Mouse (Mus musculus) right cerebral cortex, postnatal 10 days (tissue): ENCODE results near the gene Pank4.
A peak's percentile ranks its signal among the peaks of the same experiment; 100 is the strongest.

Experiments
- DNase-seq, 2 experiments: peaks; one replicate each; pipeline ENCODE4 v3.0.0; 2021; ENCODE audit warnings: low spot score in 2 of 2

Pank4 gene

GRCm38 (mm10) chr4:154943323-154944039, 20.4 kb upstream of the Pank4 start:
- DNase-seq: no peak

GRCm38 (mm10) chr4:154944121-154944590, 19.8 kb upstream of the Pank4 start:
- DNase-seq: peak; percentile 85 to 89

GRCm38 (mm10) chr4:154946319-154946718, 17.6 kb upstream of the Pank4 start:
- peak; percentile 82 to 86 for DNase-seq

GRCm38 (mm10) chr4:154948066-154948939, 15.6 kb upstream of the Pank4 start:
- peak; percentile 91 to 92 for DNase-seq

- DNase-seq: no peak
Measured at GRCm38 (mm10) chr4:154948940-154949588, 14.9 kb upstream of the Pank4 start.

- no peak for DNase-seq
Measured at GRCm38 (mm10) chr4:154949589-154949982, 14.3 kb upstream of the Pank4 start.

GRCm38 (mm10) chr4:154952461-154953241, 11.3 kb upstream of the Pank4 start:
- no peak for DNase-seq

- DNase-seq: no peak
Measured at GRCm38 (mm10) chr4:154956604-154957003, 7.3 kb upstream of the Pank4 start.

- DNase-seq: no peak
Measured at GRCm38 (mm10) chr4:154957289-154957993, 6.5 kb upstream of the Pank4 start.

GRCm38 (mm10) chr4:154958171-154958570, 5.8 kb upstream of the Pank4 start:
- DNase-seq: peak; percentile 85 to 90

- peak in 1 of 2 experiments; percentile 49 for DNase-seq
Measured at GRCm38 (mm10) chr4:154958621-154959020, 5.3 kb upstream of the Pank4 start.

- no peak for DNase-seq
Measured at GRCm38 (mm10) chr4:154960021-154960689, 3.8 kb upstream of the Pank4 start.

GRCm38 (mm10) chr4:154960690-154961225, 3.2 kb upstream of the Pank4 start, which contains the start of gene Hes5:
Gene Hes5, plus strand, starts transcription at chr4:154960923.
- peak; percentile 89 to 93 for DNase-seq

GRCm38 (mm10) chr4:154961226-154961738, 2.6 kb upstream of the Pank4 start:
- DNase-seq: peak in 1 of 2 experiments; percentile 45

GRCm38 (mm10) chr4:154961911-154962310, 2.0 kb upstream of the Pank4 start:
- DNase-seq: no peak

GRCm38 (mm10) chr4:154962683-154963082, 1.2 kb upstream of the Pank4 start:
- DNase-seq: no peak

GRCm38 (mm10) chr4:154963190-154963836, 610 bp upstream of the Pank4 start:
- DNase-seq: peak; percentile 50 to 68

GRCm38 (mm10) chr4:154964581-154965235, 785 bp downstream of the Pank4 start:
- DNase-seq: peak in 1 of 2 experiments; percentile 50
